Mouse (Mus musculus) ES-Bruce4 (cell line): ENCODE results near the gene Cxcl10.

ENCODE experiments used
- CTCF ChIP-seq: IDR thresholded peaks from one replicate; pipeline ENCODE4 v1.8.1; 2011; ENCODE audit warnings: low read depth, low read length
- EP300 ChIP-seq: IDR thresholded peaks from 2 replicates; pipeline ENCODE4 v1.6.1; 2011; ENCODE audit warnings: low read depth, low read length; ENCODE audit not compliant: insufficient read depth
- POLR2A ChIP-seq: IDR thresholded peaks from one replicate; pipeline ENCODE4 v1.8.1; 2011; ENCODE audit warnings: low read length; ENCODE audit not compliant: insufficient read depth

DNA sequence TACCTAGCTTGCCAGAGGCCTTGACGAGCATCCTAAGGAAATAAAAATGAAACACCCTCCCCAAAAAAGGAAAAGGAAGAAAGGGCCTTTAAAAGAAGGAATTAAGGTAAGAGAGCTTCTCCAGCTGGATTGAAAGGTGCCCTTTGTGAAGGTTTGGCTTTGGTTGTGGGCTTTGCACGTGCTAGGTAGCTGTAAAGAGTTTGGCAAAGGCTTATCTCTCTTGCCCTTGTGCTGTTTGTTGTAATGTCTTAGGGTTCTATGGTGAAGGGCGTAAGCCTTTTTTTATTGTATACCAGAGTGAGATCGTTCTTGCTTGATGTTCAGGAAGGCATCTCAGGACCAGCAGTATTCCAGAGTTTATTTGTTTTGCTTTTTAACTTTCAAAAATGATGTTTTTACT is 8.1 kb downstream of the Cxcl10 start:
- TF ChIP-seq POLR2A (no peak), CTCF (no peak), EP300 (no peak)
